Mouse (Mus musculus): ENCODE measurements around the gene Slc25a24. TPM values are rescaled to one million over a fixed set of nuclear protein-coding genes. Genes with fewer than 3 reads are reported as not detected.
A peak's percentile ranks its signal among the peaks of the same experiment; 100 is the strongest.

Gene Slc25a24
- 32.6 and 55.8 TPM in 2 replicates for polyA plus RNA-seq (2012; rRNA removed)

GRCm38 (mm10) chr3:109122641-109123530 lies at the start of gene Slc25a24:
Slc25a24 (plus strand) TSS chr3:109123149.
- under 1% methylated on average over 44 of the region's 49 CpGs for WGBS
- no peak for DNase-seq (ENCODE audit: low read depth, low spot score)

GRCm38 (mm10) chr3:109080169-109080568 lies 42.8 kb upstream of the Slc25a24 start, which contains the start of gene Slc25a54:
Slc25a54 (plus strand) TSS chr3:109080469.
- no peak for DNase-seq (ENCODE audit: low read depth, low spot score)
- 94% methylated on average over 17 of the region's 17 CpGs for WGBS

- 95% methylated on average over 2 of the region's 2 CpGs for WGBS
- no peak for DNase-seq (ENCODE audit: low read depth, low spot score)
These were observed 38.5 kb upstream of the Slc25a24 start for GRCm38 (mm10) chr3:109084418-109084817.

GRCm38 (mm10) chr3:109088460-109088859 lies 34.5 kb upstream of the Slc25a24 start:
- DNase-seq (ENCODE audit: low read depth, low spot score) = no peak
- WGBS = 27% methylated on average over 2 of the region's 2 CpGs

GRCm38 (mm10) chr3:109104702-109105101 lies 18.2 kb upstream of the Slc25a24 start:
- 59% methylated on average over 8 of the region's 8 CpGs for WGBS
- no peak for DNase-seq (ENCODE audit: low read depth, low spot score)

GRCm38 (mm10) chr3:109117136-109117535 lies 5.8 kb upstream of the Slc25a24 start:
- DNase-seq (ENCODE audit: low read depth, low spot score) = no peak

- 86% methylated on average over 5 of the region's 5 CpGs for WGBS
- no peak for DNase-seq (ENCODE audit: low read depth, low spot score)
These were observed 3.4 kb upstream of the Slc25a24 start for GRCm38 (mm10) chr3:109119562-109119961.

GRCm38 (mm10) chr3:109119973-109120372 lies 3.0 kb upstream of the Slc25a24 start:
- no peak for DNase-seq (ENCODE audit: low read depth, low spot score)
- 88% methylated on average over 5 of the region's 5 CpGs for WGBS

- peak; percentile 95 for DNase-seq (ENCODE audit: low read depth, low spot score)
- WGBS = 4% methylated on average over 8 of the region's 8 CpGs
These were observed 607 bp downstream of the Slc25a24 start for GRCm38 (mm10) chr3:109123531-109123981.

GRCm38 (mm10) chr3:109124091-109124490 lies 1.1 kb downstream of the Slc25a24 start:
- WGBS = 18% methylated on average over 4 of the region's 4 CpGs

GRCm38 (mm10) chr3:109125531-109125930 lies 2.6 kb downstream of the Slc25a24 start:
- WGBS = 62% methylated on average over 6 of the region's 6 CpGs
- DNase-seq (ENCODE audit: low read depth, low spot score) = no peak

More at GRCm38 (mm10) chr3:109124091-109124490, 1.1 kb downstream of the Slc25a24 start:
- DNase-seq (ENCODE audit: low read depth, low spot score) = no peak

- no peak for DNase-seq (ENCODE audit: low read depth, low spot score)
- 59% methylated on average over 5 of the region's 5 CpGs for WGBS
These were observed 6.8 kb downstream of the Slc25a24 start for GRCm38 (mm10) chr3:109129768-109130167.

- 84% methylated on average over 4 of the region's 4 CpGs for WGBS
- DNase-seq (ENCODE audit: low read depth, low spot score) = no peak
These were observed 10.0 kb downstream of the Slc25a24 start for GRCm38 (mm10) chr3:109132966-109133365.

GRCm38 (mm10) chr3:109134036-109134435 lies 11.1 kb downstream of the Slc25a24 start:
- 96% methylated on average over 15 of the region's 15 CpGs for WGBS
- no peak for DNase-seq (ENCODE audit: low read depth, low spot score)

- DNase-seq (ENCODE audit: low read depth, low spot score) = no peak
- 84% methylated on average over 1 of the region's 1 CpGs for WGBS
These were observed 12.4 kb downstream of the Slc25a24 start for GRCm38 (mm10) chr3:109135352-109135751.

GRCm38 (mm10) chr3:109152561-109152960 lies 29.6 kb downstream of the Slc25a24 start:
- 87% methylated on average over 4 of the region's 4 CpGs for WGBS
- no peak for DNase-seq (ENCODE audit: low read depth, low spot score)

GRCm38 (mm10) chr3:109153410-109153809 lies 30.5 kb downstream of the Slc25a24 start:
- no peak for DNase-seq (ENCODE audit: low read depth, low spot score)
- WGBS = 97% methylated on average over 6 of the region's 6 CpGs

- WGBS = 12% methylated on average over 4 of the region's 4 CpGs
- DNase-seq (ENCODE audit: low read depth, low spot score) = peak; percentile 73
These were observed 33.1 kb downstream of the Slc25a24 start for GRCm38 (mm10) chr3:109155926-109156669.

GRCm38 (mm10) chr3:109157481-109157880 lies 34.5 kb downstream of the Slc25a24 start:
- 44% methylated on average over 3 of the region's 3 CpGs for WGBS
- DNase-seq (ENCODE audit: low read depth, low spot score) = no peak

GRCm38 (mm10) chr3:109164088-109164487 lies 41.1 kb downstream of the Slc25a24 start:
- WGBS = 95% methylated on average over 2 of the region's 2 CpGs
- no peak for DNase-seq (ENCODE audit: low read depth, low spot score)
